Mouse (Mus musculus) liver, adult 2 months (tissue): ENCODE data around the gene Ccdc162. TPM values are rescaled to one million over a fixed set of nuclear protein-coding genes. Genes with fewer than 3 reads are reported as not detected.

Source experiments
- DNase-seq: peaks from one replicate; pipeline ENCODE4 v3.0.0-alpha.2; 2011; ENCODE audit warnings: low read depth, low spot score; ENCODE audit errors: extremely low read depth
- H3K27ac ChIP-seq: fragments of 200-500 bp; replicated peaks from 2 replicates; pipeline ENCODE4 v1.5.1; 2012; ENCODE audit warnings: low read depth, mild to moderate bottlenecking, control low read depth, inconsistent platforms, low read length; ENCODE audit not compliant: insufficient read depth
- H3K27me3 ChIP-seq: fragments of 200-500 bp; 2 replicates; pipeline ENCODE4 v1.6.1; 2012; ENCODE audit warnings: mild to moderate bottlenecking, moderate library complexity, low read length, inconsistent platforms; ENCODE audit not compliant: control insufficient read depth, insufficient read depth
- H3K36me3 ChIP-seq: fragments of 200-500 bp; 2 replicates; pipeline ENCODE4 v1.6.1; 2012; ENCODE audit warnings: low read length, inconsistent platforms; ENCODE audit not compliant: control insufficient read depth, insufficient read depth
- H3K4me1 ChIP-seq: fragments of 200-500 bp; 2 replicates; pipeline ENCODE4 v1.6.1; 2011; ENCODE audit warnings: low read length; ENCODE audit not compliant: control insufficient read depth, insufficient read depth
- H3K4me3 ChIP-seq: fragments of 200-500 bp; 2 replicates; pipeline ENCODE4 v1.5.1; 2011; ENCODE audit warnings: low read depth, mild to moderate bottlenecking, control low read depth, low read length, moderate library complexity; ENCODE audit not compliant: insufficient read depth
- H3K79me2 ChIP-seq: fragments of 200-500 bp; 2 replicates; pipeline ENCODE4 v1.6.1; 2012; ENCODE audit warnings: inconsistent platforms, mild to moderate bottlenecking, low read length, moderate library complexity; ENCODE audit not compliant: control insufficient read depth, insufficient read depth
- H3K9ac ChIP-seq: fragments of 200-500 bp; 2 replicates; pipeline ENCODE4 v1.6.1; 2012; ENCODE audit warnings: low read depth, mild to moderate bottlenecking, control low read depth, inconsistent platforms, low read length
- CTCF ChIP-seq: fragments of 200-500 bp; IDR thresholded peaks from 2 replicates; pipeline ENCODE4 v1.5.1; 2011; ENCODE audit warnings: low read depth, low read length, control low read depth
- POLR2A ChIP-seq: fragments of 200-500 bp; IDR thresholded peaks from 2 replicates; pipeline ENCODE4 v1.6.1; 2011; ENCODE audit warnings: low read length, control low read depth; ENCODE audit not compliant: insufficient read depth; ENCODE audit errors: extremely low read depth
- WGBS: fragments of 180-500 bp; shearing (Covaris S2); methylation state at CpG from one replicate; pipeline ENCODE4 v1.1.7; 2018; 5-methylcytosine and 5-hydroxymethylcytosine counted together
- polyA plus RNA-seq: library from polyadenylated mRNA; depleted of rRNA; stranded (reverse); fragments of >200 nt; gene quantifications from 2 replicates; pipeline ENCODE4 v1.2.3, GENCODE M21; 2012
- total RNA-seq: library from RNA; depleted of rRNA; stranded (reverse); fragments of >200 nt; gene quantifications from 2 replicates; pipeline ENCODE4 v1.2.3, GENCODE M21; 2014

Ccdc162 gene
- total and polyA plus RNA-seq, 2 experiments, result 6.0 to 10.3 TPM

GRCm38 (mm10) chr10:41552847-41553589 is 163.4 kb downstream of the Ccdc162 start:
- Histone ChIP-seq H3K36me3 (no peaks in the 10 kb centered on the region), H3K4me1 (peaks cover 22% of the 10 kb centered on the region), H3K9ac (peak overlapping the region; percentile 47), H3K79me2 (peaks cover 16% of the 10 kb centered on the region; the same call in 1 of the 2 replicates), H3K27me3 (no peaks in the 10 kb centered on the region), H3K4me3 (peak overlapping the region; percentile 47; the same call in 1 of the 2 replicates), H3K27ac (peak overlapping the region; percentile 98)
- 16% methylated on average over 14 of the region's 14 CpGs for WGBS
- TF ChIP-seq CTCF (no peak), POLR2A (no peak)
- DNase-seq, result peak; percentile 96

DNA sequence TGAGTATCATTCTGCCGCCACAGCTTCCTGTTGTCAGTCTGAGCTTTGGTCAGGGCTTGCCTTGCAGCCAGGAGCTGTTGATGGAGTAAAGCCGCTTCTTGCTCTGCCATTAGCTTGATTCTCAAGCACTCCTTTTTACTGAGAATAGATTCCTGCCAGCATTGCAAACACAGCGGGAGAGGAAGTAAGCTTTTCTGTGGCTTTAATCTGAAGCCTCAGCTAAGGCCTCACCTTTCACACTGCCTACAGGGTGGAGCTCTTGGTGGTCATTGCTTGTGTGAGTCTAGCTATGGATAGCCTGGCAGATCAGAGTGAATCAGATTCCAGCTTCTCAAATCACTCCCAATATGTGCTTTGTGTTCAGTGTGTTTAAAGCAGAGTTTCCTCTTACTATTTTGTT is 164.1 kb downstream of the Ccdc162 start:
- Histone ChIP-seq H3K27ac (peak overlapping the region; percentile 87), H3K9ac (peak overlapping the region; percentile 44), H3K27me3 (no peaks in the 10 kb centered on the region), H3K4me1 (peaks cover 21% of the 10 kb centered on the region), H3K36me3 (no peaks in the 10 kb centered on the region), H3K79me2 (peaks cover 16% of the 10 kb centered on the region; the same call in 1 of the 2 replicates), H3K4me3 (no peak overlapping the region)
- no peak for DNase-seq
- 38% methylated on average over 3 of the region's 3 CpGs for WGBS
- TF ChIP-seq POLR2A (no peak), CTCF (no peak)

DNA sequence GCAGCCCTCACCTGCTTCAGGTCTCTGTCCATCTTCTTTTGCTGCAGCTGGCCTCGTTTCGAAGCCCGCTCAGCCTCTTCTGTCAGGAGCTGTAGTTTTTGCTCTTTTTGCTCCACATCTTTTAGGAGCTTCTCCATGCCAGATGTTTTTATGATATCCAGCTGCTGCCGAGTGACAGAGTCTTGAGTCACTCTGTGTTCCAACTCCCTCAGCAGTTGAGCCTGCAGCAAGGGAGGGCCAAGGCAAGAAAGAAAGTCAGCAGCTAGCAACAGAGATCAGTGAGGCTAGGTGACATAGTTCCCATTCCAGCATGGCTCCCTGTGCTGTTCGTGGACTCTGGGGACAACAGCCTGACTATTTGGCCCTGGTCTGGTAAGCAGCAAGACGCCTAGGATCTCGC is 165.7 kb downstream of the Ccdc162 start:
- H3K4me3 ChIP-seq, result no peak overlapping the region
- no peaks in the 10 kb centered on the region for H3K27me3 ChIP-seq
- DNase-seq, result no peak
- H3K79me2 ChIP-seq, result peaks cover 10% of the 10 kb centered on the region; the same call in 1 of the 2 replicates
- no peak overlapping the region for H3K9ac ChIP-seq
- 93% methylated on average over 7 of the region's 7 CpGs for WGBS
- H3K27ac ChIP-seq, result no peak overlapping the region
- no peak for TF ChIP-seq CTCF
- no peak for TF ChIP-seq POLR2A
- H3K36me3 ChIP-seq, result no peaks in the 10 kb centered on the region
- H3K4me1 ChIP-seq, result peaks cover 21% of the 10 kb centered on the region

DNA sequence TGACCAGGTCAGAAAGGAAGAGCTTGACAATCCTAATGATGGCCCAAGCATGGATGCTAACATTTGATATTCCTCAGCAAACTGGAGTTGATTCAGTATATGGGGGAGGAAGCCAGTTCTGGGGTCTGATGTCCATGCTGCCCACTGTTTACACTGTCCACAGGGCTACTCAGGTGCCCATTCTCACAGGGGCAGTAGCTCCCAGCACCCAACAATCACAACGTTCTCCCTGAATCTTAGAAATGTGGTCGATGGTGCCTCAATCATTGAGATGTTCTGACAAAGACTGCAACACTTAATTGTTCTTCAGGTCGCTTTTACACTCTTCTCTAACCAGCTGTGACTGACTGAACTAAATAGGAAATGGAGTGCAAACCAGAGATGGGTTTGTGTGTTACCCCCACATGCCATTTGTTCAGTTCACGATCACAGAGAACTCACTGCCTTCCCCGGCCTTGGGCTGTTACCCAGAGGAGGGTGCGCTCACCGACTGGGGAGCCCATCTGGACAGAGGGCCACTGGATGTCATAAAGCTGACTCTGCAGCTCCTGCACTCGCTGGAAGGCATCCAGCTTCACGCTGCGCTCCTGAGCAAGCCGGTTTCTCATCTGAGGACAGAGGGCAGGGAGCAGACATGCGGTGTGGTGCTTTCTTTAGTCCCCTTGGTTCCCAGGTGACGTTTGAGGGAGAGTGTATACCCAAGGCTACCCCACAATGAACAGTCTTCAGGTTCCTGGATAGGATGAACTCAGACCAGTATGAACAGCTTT is 169.9 kb downstream of the Ccdc162 start:
- peak; percentile 56 for DNase-seq
- H3K36me3 ChIP-seq, result no peaks in the 10 kb centered on the region
- H3K79me2 ChIP-seq, result no peaks in the 10 kb centered on the region
- WGBS, result 69% methylated on average over 13 of the region's 13 CpGs
- H3K27ac ChIP-seq, result no peak overlapping the region
- no peaks in the 10 kb centered on the region for H3K27me3 ChIP-seq
- no peak overlapping the region for H3K9ac ChIP-seq
- peaks cover 6% of the 10 kb centered on the region for H3K4me1 ChIP-seq
- no peak overlapping the region for H3K4me3 ChIP-seq
- no peak for TF ChIP-seq POLR2A
- no peak for TF ChIP-seq CTCF

GRCm38 (mm10) chr10:41545224-41545755 is 171.1 kb downstream of the Ccdc162 start:
- no peak overlapping the region for H3K27ac ChIP-seq
- H3K4me1 ChIP-seq, result peaks cover 4% of the 10 kb centered on the region
- H3K36me3 ChIP-seq, result no peaks in the 10 kb centered on the region
- TF ChIP-seq CTCF, result no peak
- TF ChIP-seq POLR2A, result no peak
- H3K9ac ChIP-seq, result no peak overlapping the region
- DNase-seq, result no peak
- no peak overlapping the region for H3K4me3 ChIP-seq
- H3K27me3 ChIP-seq, result no peaks in the 10 kb centered on the region
- WGBS, result 45% methylated on average over 7 of the region's 7 CpGs
- no peaks in the 10 kb centered on the region for H3K79me2 ChIP-seq
